Mouse (Mus musculus) embryonic facial prominence, embryonic 11.5 days (tissue): ENCODE data around the gene Me3. TPM values are rescaled to one million over a fixed set of nuclear protein-coding genes. Genes with fewer than 3 reads are reported as not detected.
A peak's percentile ranks its signal among the peaks of the same experiment; 100 is the strongest.

Experiments used
- ATAC-seq: fragments of 200-750 bp; cut with Nextera tagmentation; replicated peaks from 2 replicates; pipeline ENCODE4 v1.8.0; 2017; ENCODE audit warnings: low read depth; ENCODE audit not compliant: insufficient number of reproducible peaks, low FRiP score, low TSS enrichment
- DNase-seq: peaks from one replicate; pipeline ENCODE4 v3.0.0-alpha.2; 2015; ENCODE audit warnings: low spot score
- H3K27ac ChIP-seq: fragments of 300-500 bp; sonication (generic); replicated peaks from 2 replicates; pipeline ENCODE4 v1.5.1; 2014; ENCODE audit warnings: mild to moderate bottlenecking, low read depth, low read length, control low read depth
- H3K27me3 ChIP-seq: fragments of 300-500 bp; sonication (generic); 2 replicates; pipeline ENCODE4 v1.6.1; 2014; ENCODE audit warnings: mild to moderate bottlenecking, low read length, moderate library complexity, mixed read lengths; ENCODE audit not compliant: control insufficient read depth, insufficient read depth
- H3K36me3 ChIP-seq: fragments of 300-500 bp; sonication (generic); replicated peaks from 2 replicates; pipeline ENCODE4 v1.6.1; 2014; ENCODE audit warnings: low read depth, mild to moderate bottlenecking, low read length, moderate library complexity, mixed read lengths; ENCODE audit not compliant: control insufficient read depth, insufficient read depth
- H3K4me1 ChIP-seq: fragments of 300-500 bp; sonication (generic); 2 replicates; pipeline ENCODE4 v1.6.1; 2014; ENCODE audit warnings: low read length, mixed read lengths; ENCODE audit not compliant: control insufficient read depth, insufficient read depth
- H3K4me2 ChIP-seq: fragments of 300-500 bp; sonication (generic); 2 replicates; pipeline ENCODE4 v1.6.1; 2014; ENCODE audit warnings: low read depth, mild to moderate bottlenecking, control low read depth, low read length, moderate library complexity
- H3K4me3 ChIP-seq: fragments of 300-500 bp; sonication (generic); 2 replicates; pipeline ENCODE4 v1.5.1; 2014; ENCODE audit warnings: low read depth, low read length, control low read depth
- H3K9ac ChIP-seq: fragments of 300-500 bp; sonication (generic); replicated peaks from 2 replicates; pipeline ENCODE4 v1.6.1; 2014; ENCODE audit warnings: mild to moderate bottlenecking, control low read depth, low read length
- H3K9me3 ChIP-seq: fragments of 300-500 bp; sonication (generic); replicated peaks from 2 replicates; pipeline ENCODE4 v1.6.1; 2016; ENCODE audit warnings: mild to moderate bottlenecking, low read length, inconsistent platforms, mixed read lengths; ENCODE audit not compliant: control insufficient read depth
- WGBS: fragments of 180-500 bp; shearing (Covaris S2); extraction: QIAGEN DNeasy Blood & Tissue Kit; methylation state at CpG from one replicate; pipeline ENCODE4 v1.1.7; 2014; 5-methylcytosine and 5-hydroxymethylcytosine counted together
- polyA plus RNA-seq: library from polyadenylated mRNA; unstranded; fragments of >200 nt; fragmentation: Nextera tagmentation; extraction: Ambion mirVana; gene quantifications from 2 replicates; pipeline ENCODE4 v1.2.1, GENCODE M21; 2014

The Me3 gene
- polyA plus RNA-seq, 1 experiment from 2014 or later = 0.77 TPM

- WGBS = 59% methylated on average over 5 of the region's 5 CpGs
- DNase-seq = no peak
- peak; percentile 78; the same call in 1 of the 2 replicates for ATAC-seq
- Histone ChIP-seq H3K9ac (no peak overlapping the region), H3K9me3 (no peaks in the 10 kb centered on the region), H3K36me3 (no peaks in the 10 kb centered on the region), H3K27ac (no peak overlapping the region), H3K4me1 (no peaks in the 10 kb centered on the region; the same call in 1 of the 2 replicates), H3K4me2 (no peak overlapping the region), H3K4me3 (no peak overlapping the region), H3K27me3 (no peaks in the 10 kb centered on the region)
These were observed 134.7 kb downstream of the Me3 start for GRCm38 (mm10) chr7:89766678-89767508.

GRCm38 (mm10) chr7:89769106-89769896 is 137.1 kb downstream of the Me3 start:
- H3K4me1 ChIP-seq = no peaks in the 10 kb centered on the region; the same call in 1 of the 2 replicates
- no peaks in the 10 kb centered on the region for H3K36me3 ChIP-seq
- H3K27me3 ChIP-seq = no peaks in the 10 kb centered on the region
- no peaks in the 10 kb centered on the region for H3K9me3 ChIP-seq
- DNase-seq (no peak), ATAC-seq (no peak)
- no peak overlapping the region for H3K9ac ChIP-seq
- no peak overlapping the region for H3K4me2 ChIP-seq
- H3K4me3 ChIP-seq = no peak overlapping the region
- WGBS = 40% methylated on average over 9 of the region's 9 CpGs
- H3K27ac ChIP-seq = no peak overlapping the region

GRCm38 (mm10) chr7:89770021-89770420 is 137.8 kb downstream of the Me3 start:
- no peaks in the 10 kb centered on the region for H3K36me3 ChIP-seq
- no peak for ATAC-seq
- no peaks in the 10 kb centered on the region; the same call in 1 of the 2 replicates for H3K4me1 ChIP-seq
- WGBS = 30% methylated on average over 6 of the region's 6 CpGs
- H3K27me3 ChIP-seq = no peaks in the 10 kb centered on the region
- no peak overlapping the region for H3K4me3 ChIP-seq
- H3K4me2 ChIP-seq = no peak overlapping the region
- DNase-seq = peak; percentile 61
- no peaks in the 10 kb centered on the region for H3K9me3 ChIP-seq
- no peak overlapping the region for H3K9ac ChIP-seq
- H3K27ac ChIP-seq = no peak overlapping the region

DNA sequence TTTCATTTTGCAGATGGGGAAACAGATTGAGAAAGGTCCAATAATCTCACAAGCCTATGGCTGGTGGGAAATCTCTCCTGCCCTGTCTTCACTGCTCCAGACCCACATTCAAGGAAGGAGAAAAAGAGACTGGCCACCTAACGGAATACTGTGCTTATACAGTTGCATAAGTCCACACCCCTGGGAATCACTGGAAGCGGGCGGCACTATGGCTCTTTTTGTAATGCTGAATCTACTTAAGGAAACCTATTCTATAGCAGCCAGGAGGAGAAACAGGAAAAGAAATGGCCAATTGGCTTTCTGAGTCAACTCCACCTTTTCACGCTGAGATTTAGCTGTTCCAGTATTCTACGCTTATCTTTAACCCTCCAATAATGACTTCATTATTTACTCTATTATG is 140.7 kb downstream of the Me3 start:
- Histone ChIP-seq H3K4me1 (no peaks in the 10 kb centered on the region; the same call in 1 of the 2 replicates), H3K4me2 (no peak overlapping the region), H3K9ac (no peak overlapping the region), H3K9me3 (no peaks in the 10 kb centered on the region), H3K4me3 (no peak overlapping the region), H3K27me3 (no peaks in the 10 kb centered on the region), H3K27ac (no peak overlapping the region), H3K36me3 (no peaks in the 10 kb centered on the region)
- DNase-seq (no peak), ATAC-seq (no peak)
- 81% methylated on average over 5 of the region's 5 CpGs for WGBS

DNA sequence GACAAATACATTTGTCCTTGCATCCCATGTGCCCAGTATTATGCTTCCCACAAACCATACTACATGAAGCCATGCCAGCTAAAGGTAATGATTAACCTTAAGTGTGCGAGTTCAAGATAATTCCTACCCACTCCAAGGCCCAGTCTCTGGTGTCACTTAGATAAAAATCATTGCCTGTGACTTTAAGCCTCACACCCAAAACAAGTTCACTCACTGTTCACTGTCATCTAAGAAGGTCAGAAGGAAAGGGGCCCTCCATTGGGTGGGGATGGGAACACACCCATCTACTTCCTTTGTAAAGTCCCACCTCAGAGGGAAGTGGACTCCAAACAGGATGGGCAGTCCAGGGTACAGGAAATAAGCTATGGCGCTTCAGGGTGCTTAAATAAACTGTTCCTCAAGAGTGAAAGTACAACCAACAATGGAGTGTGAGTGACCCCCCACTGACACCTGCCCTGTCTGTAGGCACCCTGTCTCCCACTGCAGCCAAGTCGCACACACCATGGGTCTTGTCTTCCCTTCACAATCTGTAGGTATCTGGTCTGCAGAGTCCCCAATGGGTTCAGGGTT is 141.2 kb downstream of the Me3 start:
- Histone ChIP-seq H3K4me1 (no peaks in the 10 kb centered on the region; the same call in 1 of the 2 replicates), H3K27ac (no peak overlapping the region), H3K9ac (no peak overlapping the region), H3K36me3 (no peaks in the 10 kb centered on the region), H3K4me3 (no peak overlapping the region), H3K27me3 (no peaks in the 10 kb centered on the region), H3K4me2 (no peak overlapping the region), H3K9me3 (no peaks in the 10 kb centered on the region)
- 62% methylated on average over 3 of the region's 3 CpGs for WGBS
- DNase-seq = no peak
- ATAC-seq = no peak

GRCm38 (mm10) chr7:89773926-89774325 is 141.7 kb downstream of the Me3 start:
- no peaks in the 10 kb centered on the region for H3K27me3 ChIP-seq
- H3K4me3 ChIP-seq = no peak overlapping the region
- H3K4me2 ChIP-seq = no peak overlapping the region
- H3K4me1 ChIP-seq = no peaks in the 10 kb centered on the region; the same call in 1 of the 2 replicates
- no peaks in the 10 kb centered on the region for H3K36me3 ChIP-seq
- 9% methylated on average over 2 of the region's 2 CpGs for WGBS
- DNase-seq (no peak), ATAC-seq (no peak)
- no peak overlapping the region for H3K27ac ChIP-seq
- H3K9ac ChIP-seq = no peak overlapping the region
- H3K9me3 ChIP-seq = no peaks in the 10 kb centered on the region

- DNase-seq = no peak
- Histone ChIP-seq H3K36me3 (no peaks in the 10 kb centered on the region), H3K9me3 (no peaks in the 10 kb centered on the region), H3K4me3 (no peak overlapping the region), H3K4me2 (no peak overlapping the region), H3K4me1 (no peaks in the 10 kb centered on the region), H3K27ac (no peak overlapping the region), H3K9ac (no peak overlapping the region), H3K27me3 (no peaks in the 10 kb centered on the region)
- ATAC-seq = no peak
- 88% methylated on average over 2 of the region's 2 CpGs for WGBS
These were observed 143.7 kb downstream of the Me3 start for GRCm38 (mm10) chr7:89775848-89776247.
